In the genomic region with DNA sequence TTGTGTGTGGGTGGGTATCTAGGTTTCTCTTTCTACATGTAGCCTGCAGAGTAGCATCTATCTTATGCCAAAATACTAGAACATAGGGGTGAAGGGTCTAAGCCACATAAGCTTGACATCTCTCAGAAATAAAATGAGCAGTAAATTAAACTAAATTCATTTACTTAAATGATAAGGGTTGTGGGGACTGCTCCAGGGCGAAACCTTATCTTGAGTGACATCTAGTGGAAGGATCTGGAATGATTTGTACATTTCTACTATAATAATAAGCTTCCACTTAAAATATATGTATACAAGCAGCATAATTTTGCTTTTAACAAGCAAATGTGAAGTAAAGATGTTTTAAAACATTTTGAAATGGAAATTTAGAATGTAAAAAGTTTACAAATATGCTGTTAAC, we compare ENCODE assay signal across 10 mouse cellular contexts.
DNase-seq lines count a peak whose midpoint lies in the region; ATAC-seq lines count a peak whose summit lies in the region.
"Had no signal": no experiment of that assay in that cellular context is flagged by ENCODE, and none has a peak within 500 bp of the region (broad histone marks: within the 10 kb centered on the region; RNA-seq: fewer than 3 reads in every experiment).

No protein-coding gene starts in this region.

- ATAC-seq in midbrain, embryonic 11.5 days (ENCODE audit: low FRiP score): peak; percentile 57
- no peak for ATAC-seq in midbrain, embryonic 15.5 days (replicated peaks)
- 0 out of 2 replicates have a peak, but pooled peaks have one; percentile 54 for ATAC-seq in forebrain, embryonic 16.5 days
- peak; percentile 42; the same call in 1 of the 2 replicates for ATAC-seq in stomach, embryonic 14.5 days (ENCODE audit: insufficient number of reproducible peaks, insufficient read depth, low FRiP score, low read depth)

- no peaks in the 10 kb centered on the region for H3K4me1 ChIP-seq in midbrain, embryonic 11.5 days (ENCODE audit: control insufficient read depth, insufficient read depth, low read length)
- H3K4me1 ChIP-seq in midbrain, embryonic 15.5 days: no peaks in the 10 kb centered on the region
- H3K4me1 ChIP-seq in forebrain, embryonic 16.5 days (replicated peaks; ENCODE audit: control insufficient read depth, insufficient read depth, low read length): no peaks in the 10 kb centered on the region
- no peaks in the 10 kb centered on the region for H3K4me1 ChIP-seq in stomach, embryonic 14.5 days (ENCODE audit: control insufficient read depth, insufficient read depth, low read length)
- H3K4me1 ChIP-seq: stomach, embryonic 15.5 days had no signal

- H3K4me3 ChIP-seq in midbrain, embryonic 11.5 days (ENCODE audit: low read depth, low read length): no peak overlapping the region
- no peak overlapping the region for H3K4me3 ChIP-seq in midbrain, embryonic 15.5 days
- H3K4me3 ChIP-seq in forebrain, embryonic 16.5 days (replicated peaks; ENCODE audit: low read length): no peak overlapping the region
- no peak overlapping the region for H3K4me3 ChIP-seq in stomach, embryonic 14.5 days (ENCODE audit: low read depth, low read length)
- H3K4me3 ChIP-seq: stomach, embryonic 15.5 days had no signal

- H3K9me3 ChIP-seq in midbrain, embryonic 11.5 days (ENCODE audit: control insufficient read depth, low read length): no peaks in the 10 kb centered on the region
- H3K9me3 ChIP-seq in midbrain, embryonic 15.5 days: no peaks in the 10 kb centered on the region
- H3K9me3 ChIP-seq in forebrain, embryonic 16.5 days (ENCODE audit: control insufficient read depth, low read length): no peaks in the 10 kb centered on the region
- H3K9me3 ChIP-seq in stomach, embryonic 14.5 days (ENCODE audit: control insufficient read depth, low read depth, low read length): no peaks in the 10 kb centered on the region
- H3K9me3 ChIP-seq: stomach, embryonic 15.5 days had no signal

- no peak overlapping the region for H3K27ac ChIP-seq in midbrain, embryonic 11.5 days (ENCODE audit: low read depth, low read length)
- no peak overlapping the region for H3K27ac ChIP-seq in midbrain, embryonic 15.5 days
- no peak overlapping the region for H3K27ac ChIP-seq in forebrain, embryonic 16.5 days (ENCODE audit: low read length)
- no peak overlapping the region for H3K27ac ChIP-seq in stomach, embryonic 14.5 days (ENCODE audit: low read length)
- H3K27ac ChIP-seq: stomach, embryonic 15.5 days had no signal

- no peak overlapping the region for H3K4me2 ChIP-seq in midbrain, embryonic 11.5 days
- no peak overlapping the region for H3K4me2 ChIP-seq in midbrain, embryonic 15.5 days
- H3K4me2 ChIP-seq in forebrain, embryonic 16.5 days (ENCODE audit: low read length): no peak overlapping the region
- no peak overlapping the region for H3K4me2 ChIP-seq in stomach, embryonic 14.5 days (replicated peaks; ENCODE audit: low read depth, low read length)
- H3K4me2 ChIP-seq: stomach, embryonic 15.5 days had no signal

- no peaks in the 10 kb centered on the region for H3K27me3 ChIP-seq in midbrain, embryonic 11.5 days (ENCODE audit: control insufficient read depth, insufficient read depth, low read length)
- no peaks in the 10 kb centered on the region for H3K27me3 ChIP-seq in midbrain, embryonic 15.5 days (replicated peaks)
- H3K27me3 ChIP-seq in forebrain, embryonic 16.5 days (replicated peaks; ENCODE audit: control insufficient read depth, insufficient read depth, low read length): no peaks in the 10 kb centered on the region
- no peaks in the 10 kb centered on the region for H3K27me3 ChIP-seq in stomach, embryonic 14.5 days (ENCODE audit: control insufficient read depth, insufficient read depth, low read length)
- H3K27me3 ChIP-seq: stomach, embryonic 15.5 days had no signal

- peak; percentile 7 for DNase-seq in cerebellum, adult 9-10 months
- DNase-seq in cerebellum, adult 11 months: no peak
- peak; percentile 85 for DNase-seq in midbrain, embryonic 11.5 days (ENCODE audit: low spot score, missing footprints)
- DNase-seq in thymus, postnatal 0 days (ENCODE audit: low spot score): no peak
- no peak for DNase-seq in adrenal gland, postnatal 14 days
- DNase-seq: heart, postnatal 4 days had no signal

- no peaks in the 10 kb centered on the region for H3K36me3 ChIP-seq in midbrain, embryonic 11.5 days (ENCODE audit: control insufficient read depth, insufficient read depth, low read length)
- H3K36me3 ChIP-seq in midbrain, embryonic 15.5 days (replicated peaks): no peaks in the 10 kb centered on the region
- H3K36me3 ChIP-seq in forebrain, embryonic 16.5 days (ENCODE audit: control insufficient read depth, insufficient read depth): no peaks in the 10 kb centered on the region
- no peaks in the 10 kb centered on the region for H3K36me3 ChIP-seq in stomach, embryonic 14.5 days (ENCODE audit: control insufficient read depth, insufficient read depth, low read length)
- H3K36me3 ChIP-seq: stomach, embryonic 15.5 days had no signal

- 21% methylated on average over 1 of the region's 1 CpGs for WGBS in midbrain, embryonic 11.5 days
- 13% methylated on average over 1 of the region's 1 CpGs for whole genome bisulfite sequencing in midbrain, embryonic 15.5 days
- WGBS in forebrain, embryonic 16.5 days: 14% methylated on average over 1 of the region's 1 CpGs
- 17% methylated on average over 1 of the region's 1 CpGs for WGBS in stomach, embryonic 14.5 days

- H3K9ac ChIP-seq in midbrain, embryonic 11.5 days (ENCODE audit: low read length): no peak overlapping the region
- H3K9ac ChIP-seq in midbrain, embryonic 15.5 days: no peak overlapping the region
- H3K9ac ChIP-seq in forebrain, embryonic 16.5 days (replicated peaks; ENCODE audit: low read depth, low read length): no peak overlapping the region
- no peak overlapping the region for H3K9ac ChIP-seq in stomach, embryonic 14.5 days (replicated peaks; ENCODE audit: low read depth, low read length)
- H3K9ac ChIP-seq: stomach, embryonic 15.5 days had no signal

Comparison
In these comparisons a context has a peak if more than half of its experiments do, and no peak if none do; other contexts are left out.
1. DNase-seq: peak in cerebellum, adult 9-10 months (single experiment) and midbrain, embryonic 11.5 days (single experiment); none in cerebellum, adult 11 months (single experiment), thymus, postnatal 0 days (single experiment) and adrenal gland, postnatal 14 days (single experiment).